Mouse (Mus musculus) stomach, postnatal 0 days (tissue): ENCODE measurements around the gene Ccr2. TPM values are rescaled to one million over a fixed set of nuclear protein-coding genes. Genes with fewer than 3 reads are reported as not detected.

Experiments
- ATAC-seq: fragments of 200-750 bp; cut with Nextera tagmentation; 2 replicates; pipeline ENCODE4 v1.8.0; 2017; ENCODE audit not compliant: low FRiP score, low TSS enrichment
- DNase-seq: peaks from one replicate; pipeline ENCODE4 v3.0.0-alpha.2; 2016; ENCODE audit warnings: low spot score
- H3K27ac ChIP-seq: fragments of 300-500 bp; sonication (generic); replicated peaks from 2 replicates; pipeline ENCODE4 v1.5.1; 2014; ENCODE audit warnings: mild to moderate bottlenecking, control low read depth
- H3K27me3 ChIP-seq: fragments of 300-500 bp; sonication (generic); 2 replicates; pipeline ENCODE4 v1.6.1; 2014; ENCODE audit warnings: low read length; ENCODE audit not compliant: control insufficient read depth, insufficient read depth
- H3K36me3 ChIP-seq: fragments of 300-500 bp; sonication (generic); 2 replicates; pipeline ENCODE4 v1.6.1; 2014; ENCODE audit warnings: low read length, mixed read lengths; ENCODE audit not compliant: control insufficient read depth, insufficient read depth
- H3K4me1 ChIP-seq: fragments of 300-500 bp; sonication (generic); replicated peaks from 2 replicates; pipeline ENCODE4 v1.6.1; 2014; ENCODE audit warnings: antibody characterized with exemption; ENCODE audit not compliant: control insufficient read depth, insufficient read depth
- H3K4me2 ChIP-seq: fragments of 300-500 bp; sonication (generic); replicated peaks from 2 replicates; pipeline ENCODE4 v1.6.1; 2014; ENCODE audit warnings: low read depth, mild to moderate bottlenecking, control low read depth, moderate library complexity
- H3K4me3 ChIP-seq: fragments of 300-500 bp; sonication (generic); 2 replicates; pipeline ENCODE4 v1.5.1; 2014; ENCODE audit warnings: low read depth, low read length, control low read depth
- H3K9ac ChIP-seq: fragments of 300-500 bp; sonication (generic); 2 replicates; pipeline ENCODE4 v1.6.1; 2014; ENCODE audit warnings: mild to moderate bottlenecking, low read length, control low read depth, mixed read lengths
- H3K9me3 ChIP-seq: fragments of 300-500 bp; sonication (generic); 2 replicates; pipeline ENCODE4 v1.6.1; 2016; ENCODE audit warnings: low read length; ENCODE audit not compliant: control insufficient read depth
- CTCF ChIP-seq: IDR thresholded peaks from 2 replicates; pipeline ENCODE4 v1.5.1; 2016; ENCODE audit warnings: antibody characterized with exemption, low read depth, mild to moderate bottlenecking, moderate library complexity
- EP300 ChIP-seq: optimal IDR thresholded peaks from 2 replicates; pipeline ENCODE3; 2016; ENCODE audit warnings: antibody characterized with exemption
- WGBS: fragments of 180-500 bp; shearing (Covaris S2); extraction: QIAGEN DNeasy Blood & Tissue Kit; methylation state at CpG from one replicate; pipeline ENCODE4 v1.1.7; 2014; 5-methylcytosine and 5-hydroxymethylcytosine counted together
- polyA plus RNA-seq: library from polyadenylated mRNA; unstranded; fragments of >200 nt; fragmentation: Nextera tagmentation; extraction: Ambion mirVana; gene quantifications from 2 replicates; pipeline ENCODE4 v1.2.1, GENCODE M21; 2015

Gene Ccr2
- polyA plus RNA-seq, 1 experiment from 2014 or later, result 1.2 TPM

GRCm38 (mm10) chr9:124138055-124138775 lies 36.5 kb downstream of the Ccr2 start:
- H3K9ac ChIP-seq, result no peak overlapping the region
- H3K4me3 ChIP-seq, result no peak overlapping the region
- TF ChIP-seq EP300 (no peak), CTCF (no peak)
- H3K4me1 ChIP-seq, result no peaks in the 10 kb centered on the region
- no peak overlapping the region for H3K27ac ChIP-seq
- DNase-seq, result no peak
- no peaks in the 10 kb centered on the region for H3K27me3 ChIP-seq
- H3K9me3 ChIP-seq, result no peaks in the 10 kb centered on the region
- no peaks in the 10 kb centered on the region for H3K36me3 ChIP-seq
- 25% methylated on average over 4 of the region's 4 CpGs for WGBS
- no peak overlapping the region for H3K4me2 ChIP-seq
- ATAC-seq, result peak; percentile 45; the same call in 1 of the 2 replicates

GRCm38 (mm10) chr9:124143678-124144077 lies 41.9 kb downstream of the Ccr2 start:
- TF ChIP-seq EP300 (no peak), CTCF (no peak)
- H3K36me3 ChIP-seq, result no peaks in the 10 kb centered on the region
- no peak overlapping the region for H3K27ac ChIP-seq
- no peaks in the 10 kb centered on the region for H3K4me1 ChIP-seq
- H3K4me2 ChIP-seq, result no peak overlapping the region
- ATAC-seq, result no peak
- WGBS, result 82% methylated on average over 1 of the region's 1 CpGs
- no peaks in the 10 kb centered on the region for H3K9me3 ChIP-seq
- DNase-seq, result no peak
- H3K9ac ChIP-seq, result no peak overlapping the region
- no peaks in the 10 kb centered on the region for H3K27me3 ChIP-seq
- H3K4me3 ChIP-seq, result no peak overlapping the region

- H3K4me3 ChIP-seq, result no peak overlapping the region
Observed at GRCm38 (mm10) chr9:124146307-124146706, 44.6 kb downstream of the Ccr2 start.

More at GRCm38 (mm10) chr9:124146307-124146706, 44.6 kb downstream of the Ccr2 start:
- Histone ChIP-seq H3K9me3 (no peaks in the 10 kb centered on the region), H3K27me3 (no peaks in the 10 kb centered on the region), H3K27ac (no peak overlapping the region), H3K4me2 (no peak overlapping the region), H3K4me1 (no peaks in the 10 kb centered on the region), H3K9ac (no peak overlapping the region), H3K36me3 (no peaks in the 10 kb centered on the region)
- TF ChIP-seq CTCF, result no peak
- TF ChIP-seq EP300, result peak; percentile 38
- ATAC-seq (no peak), DNase-seq (no peak)

Other genes starting within 250 kb of the Ccr2 start
- gene Xcr1, start 239.9 kb upstream of the Ccr2 start, polyA plus RNA-seq, result 0.02 and 0.04 TPM in 2 replicates
- gene Ccr1, start 133.3 kb upstream of the Ccr2 start, polyA plus RNA-seq, result 3.9 TPM in 2 replicates
- not detected in 2 replicates for gene Ccr1l1, start 123.5 kb upstream of the Ccr2 start, polyA plus RNA-seq
- 0.02 and 0.04 TPM in 2 replicates for gene Ccr3, start 80.0 kb upstream of the Ccr2 start, polyA plus RNA-seq
- 0.42 and 0.63 TPM in 2 replicates for gene Ccr5, start 19.6 kb downstream of the Ccr2 start, polyA plus RNA-seq
- gene 2010315B03Rik, start 210.7 kb downstream of the Ccr2 start, polyA plus RNA-seq, result 12.5 and 12.9 TPM in 2 replicates